Mouse (Mus musculus): ENCODE measurements around the gene Fgd2.

- TF ChIP-seq POLR2A (IDR thresholded peaks at IDR 0.05; ENCODE audit: insufficient read depth, low read depth, low read length) (no peak), CTCF (IDR thresholded peaks at IDR 0.05; ENCODE audit: insufficient read depth, low read depth, low read length) (no peak)
Measured at GRCm38 (mm10) chr17:29411821-29412425, 51.2 kb downstream of the Fgd2 start.
